Mouse (Mus musculus): ENCODE data around the gene Uba5.

Gene Uba5

DNA sequence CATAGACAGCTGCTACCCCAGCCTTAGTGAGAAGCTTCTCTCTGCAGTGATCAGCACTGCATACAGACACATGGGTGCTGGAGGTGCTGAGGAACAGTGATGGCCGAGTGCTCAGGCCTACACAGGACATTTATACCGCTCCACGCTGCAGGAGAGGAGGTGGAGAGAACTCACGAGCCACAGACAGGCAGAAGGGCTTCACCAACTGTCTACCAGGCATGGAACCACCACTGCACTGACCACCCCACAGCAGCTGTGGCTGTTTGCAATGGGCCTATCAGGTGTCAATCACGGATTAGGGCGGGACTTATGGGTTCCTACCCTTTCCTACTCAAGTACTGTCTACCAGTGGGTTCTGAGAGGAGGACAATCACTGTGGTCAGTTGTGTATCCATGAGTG, 11.9 kb downstream of the Uba5 start:
- DNase-seq: no peak

DNA sequence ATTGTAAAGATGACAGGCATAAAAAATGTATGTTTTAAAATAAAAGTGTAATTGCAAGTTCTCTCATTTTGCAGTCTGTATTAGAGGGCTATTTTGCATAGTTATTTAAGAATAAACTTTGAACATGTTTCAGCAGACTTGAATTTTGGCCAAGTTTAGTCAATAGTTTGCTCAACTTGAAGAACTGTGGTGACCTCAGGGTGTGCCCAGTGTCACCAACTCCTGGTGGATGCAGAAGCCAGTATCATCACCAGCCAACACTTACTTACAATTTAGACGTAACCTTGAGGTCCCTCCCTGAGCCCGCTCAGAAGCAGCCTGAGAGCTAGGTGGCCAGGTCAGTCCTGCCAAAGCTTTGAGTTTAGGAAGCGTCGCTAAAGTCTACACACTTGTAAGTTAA, 19.3 kb downstream of the Uba5 start:
- no peak for DNase-seq

DNA sequence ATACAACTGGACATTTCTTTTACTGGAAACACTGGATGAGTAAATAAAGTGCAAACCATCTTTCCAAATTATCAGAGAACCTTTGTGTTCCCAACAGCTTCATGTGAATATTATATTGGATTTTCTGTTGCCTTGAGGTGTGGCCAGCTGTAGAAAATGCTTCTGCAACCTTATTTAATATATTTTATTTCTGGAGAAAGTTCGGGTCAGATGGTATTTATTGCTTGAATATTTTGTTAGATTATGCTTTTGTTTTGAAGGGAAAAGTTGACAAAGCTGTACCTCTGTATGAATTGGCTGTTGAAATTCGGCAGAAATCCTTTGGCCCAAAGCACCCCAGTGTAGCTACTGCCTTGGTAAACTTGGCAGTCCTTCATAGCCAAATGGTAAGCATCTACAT, 22.6 kb downstream of the Uba5 start, which contains the start of gene Gm28305:
TSS of gene Gm28305 (plus strand) at position 301 of the 400 bp plus-strand sequence.
- no peak for DNase-seq

DNA sequence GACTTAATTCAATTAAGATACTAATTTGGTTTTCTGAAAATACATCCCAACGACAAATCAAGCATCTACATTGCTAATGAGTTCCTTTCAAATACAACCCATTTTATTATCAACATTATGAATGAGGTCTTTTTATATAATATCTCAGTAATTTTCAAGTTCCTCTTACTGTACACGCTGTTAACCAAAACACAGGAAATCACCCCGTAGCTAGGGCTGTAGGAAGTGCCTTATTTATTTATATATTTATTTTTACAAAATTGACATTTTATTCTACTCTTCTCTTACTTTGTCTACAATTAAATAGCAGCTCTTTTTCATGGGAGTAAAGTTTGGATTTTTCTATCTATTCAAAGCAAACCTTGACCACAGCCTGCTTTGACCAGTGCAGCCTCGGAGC, 23.2 kb downstream of the Uba5 start:
- no peak for DNase-seq

DNA sequence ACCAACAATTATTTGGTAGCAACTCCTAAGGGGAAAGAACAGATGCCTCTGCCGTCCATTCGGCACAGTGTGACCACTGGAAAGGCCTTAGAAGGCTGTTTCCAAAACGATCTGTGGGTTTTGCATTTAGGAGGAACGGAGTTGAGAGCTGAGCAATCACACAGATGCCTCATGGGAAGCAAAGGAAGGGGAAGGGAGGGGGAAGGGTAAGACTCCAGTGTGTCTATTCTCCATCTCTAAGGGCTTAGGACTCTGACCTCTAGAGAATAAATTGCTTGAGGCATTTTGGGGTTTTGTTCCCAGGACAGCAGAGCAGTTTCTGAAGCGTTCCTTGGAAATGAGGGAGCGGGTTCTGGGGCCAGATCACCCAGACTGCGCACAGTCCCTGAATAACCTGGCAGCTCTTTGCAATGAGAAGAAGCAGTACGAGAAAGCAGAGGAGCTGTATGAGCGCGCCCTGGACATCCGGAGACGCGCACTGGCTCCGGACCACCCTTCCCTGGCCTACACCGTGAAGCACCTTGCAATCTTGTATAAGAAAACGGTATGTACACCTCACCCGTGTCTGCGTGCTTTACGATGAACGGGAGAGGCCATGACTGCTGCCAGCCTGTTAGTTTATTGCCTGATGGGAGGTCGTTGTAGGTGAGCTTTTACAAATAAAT, 23.8 kb downstream of the Uba5 start:
- no peak for DNase-seq

DNA sequence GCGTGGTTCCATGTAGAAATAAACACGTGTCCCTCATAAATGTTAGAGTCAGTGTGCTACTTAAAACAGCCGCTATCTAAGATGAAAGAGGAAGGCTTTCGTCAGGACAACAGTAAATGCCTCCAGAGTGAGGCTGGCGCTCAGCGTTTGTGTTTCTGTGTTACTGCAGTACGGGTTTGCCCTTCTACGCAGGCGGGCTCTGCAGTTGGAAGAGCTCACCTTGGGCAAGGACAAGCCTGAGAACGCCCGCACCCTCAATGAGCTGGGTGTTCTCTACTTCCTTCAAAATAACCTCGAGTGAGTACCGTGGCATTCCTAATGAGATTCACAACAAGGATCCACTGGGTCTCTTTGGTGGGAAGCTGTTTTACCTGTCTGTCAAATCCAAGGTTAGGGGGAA, 24.7 kb downstream of the Uba5 start:
- no peak for DNase-seq

DNA sequence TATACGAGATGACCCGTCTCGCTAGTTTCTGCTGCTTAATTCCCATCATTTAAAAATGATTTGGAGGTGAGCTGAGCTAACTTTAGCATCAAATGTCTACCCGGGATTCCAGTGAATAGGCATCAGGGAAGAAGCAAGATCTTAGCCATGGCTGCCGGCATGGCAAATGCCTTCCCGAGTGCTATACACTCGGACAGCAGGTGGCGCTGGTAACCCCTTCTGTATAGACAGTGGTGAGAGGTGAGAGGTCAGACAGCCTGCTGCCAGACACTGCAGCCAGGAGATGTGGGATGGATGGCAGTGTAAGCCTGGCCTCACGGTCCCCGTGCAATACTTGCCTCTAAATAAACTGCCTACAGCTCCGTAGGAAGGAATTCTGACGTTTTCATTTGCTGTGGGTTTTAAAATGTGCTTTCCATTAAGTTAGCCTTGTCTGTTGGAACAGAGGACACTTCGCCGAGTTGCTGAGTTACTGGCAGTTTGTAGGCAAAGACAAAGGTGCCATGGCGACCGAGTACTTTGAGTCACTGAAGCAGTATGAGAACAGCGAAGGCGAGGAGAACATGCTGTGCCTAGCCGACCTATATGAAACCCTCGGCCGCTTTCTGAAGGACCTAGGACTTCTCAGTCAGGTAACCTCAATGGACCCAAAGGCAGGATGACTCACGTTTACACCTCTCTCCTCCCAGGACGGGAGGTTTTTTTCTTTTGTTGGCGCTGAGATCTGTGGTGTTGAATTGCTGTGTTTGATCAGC, 27.5 kb downstream of the Uba5 start:
- peak; percentile 80 for DNase-seq

DNA sequence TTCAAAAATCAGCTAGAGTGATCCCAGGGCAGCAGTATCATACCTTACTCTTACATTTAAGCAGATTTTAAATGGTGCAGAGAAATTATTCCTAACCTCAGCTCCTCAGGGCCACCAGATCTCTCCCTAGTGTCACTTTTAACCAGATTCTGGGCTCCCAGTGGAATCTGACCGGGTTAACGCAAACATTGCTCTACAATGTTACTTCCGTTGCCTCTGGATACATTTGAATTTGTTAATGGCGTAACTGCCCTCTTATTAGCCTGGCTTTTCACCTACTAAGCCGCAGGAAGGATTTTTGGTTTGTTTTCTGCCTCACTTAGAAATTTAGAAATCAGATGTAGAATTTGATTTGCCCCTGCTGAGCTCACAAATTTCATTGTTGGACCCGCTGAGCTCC, 28.2 kb downstream of the Uba5 start:
- DNase-seq: no peak

DNA sequence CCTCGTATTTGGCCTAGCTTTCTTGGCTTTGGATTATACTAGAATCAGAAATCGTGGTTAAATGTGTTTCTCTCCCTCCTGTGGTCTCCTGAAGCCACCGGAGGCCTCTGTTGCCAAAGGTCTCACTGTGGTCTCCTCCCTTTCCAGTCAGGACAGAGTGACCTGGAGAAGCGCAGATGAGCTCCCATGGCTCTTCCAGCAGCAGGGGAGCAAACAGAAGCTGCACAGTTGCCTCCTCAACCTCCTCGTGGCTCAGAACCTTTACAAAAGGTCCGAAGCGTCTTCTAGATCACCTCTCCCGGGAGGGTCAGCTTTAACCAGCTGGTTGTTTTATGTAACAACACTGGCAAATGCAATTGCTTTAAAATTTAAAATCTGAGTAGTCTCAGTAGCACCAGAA, 28.7 kb downstream of the Uba5 start:
- no peak for DNase-seq

DNA sequence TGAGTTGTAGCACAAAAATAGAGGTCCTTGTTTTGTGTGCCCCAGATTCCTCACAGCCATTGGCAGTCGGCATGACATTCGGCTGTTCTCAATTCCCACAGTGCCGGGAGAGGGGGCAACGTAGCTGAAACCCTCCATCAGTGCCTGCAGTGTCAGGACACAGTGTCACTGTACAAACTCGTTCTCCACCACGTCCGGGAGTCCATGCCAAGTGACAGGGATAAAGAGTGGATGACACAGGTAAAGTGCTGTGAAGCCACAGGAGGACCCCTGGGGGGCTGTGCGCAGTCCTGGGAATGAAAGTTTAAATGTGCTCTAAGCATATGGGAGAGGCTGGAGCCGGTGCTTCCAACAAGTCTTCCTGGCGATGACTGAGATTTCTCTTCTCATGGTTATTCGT, 33.1 kb downstream of the Uba5 start:
- no peak for DNase-seq

DNA sequence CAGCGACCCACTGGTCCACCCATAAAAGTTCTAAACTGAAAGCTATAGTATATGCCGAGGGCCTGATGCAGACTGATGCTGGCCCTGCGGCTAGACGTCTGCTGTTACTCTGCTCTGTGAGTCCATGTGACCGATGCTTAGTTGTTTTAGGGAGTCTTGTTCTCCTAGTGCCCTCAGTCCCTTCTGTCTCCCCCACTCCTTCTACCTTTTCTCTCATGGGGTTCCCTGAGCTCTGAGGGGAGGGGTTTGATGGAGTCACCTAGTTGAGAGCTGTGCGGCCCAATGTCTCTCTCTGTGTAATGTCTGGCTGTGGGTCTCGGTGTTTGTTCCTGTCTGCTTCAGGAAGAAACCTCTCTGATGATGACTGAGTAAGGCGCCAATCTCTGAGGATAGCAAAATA, 35.7 kb downstream of the Uba5 start:
- no peak for DNase-seq

DNA sequence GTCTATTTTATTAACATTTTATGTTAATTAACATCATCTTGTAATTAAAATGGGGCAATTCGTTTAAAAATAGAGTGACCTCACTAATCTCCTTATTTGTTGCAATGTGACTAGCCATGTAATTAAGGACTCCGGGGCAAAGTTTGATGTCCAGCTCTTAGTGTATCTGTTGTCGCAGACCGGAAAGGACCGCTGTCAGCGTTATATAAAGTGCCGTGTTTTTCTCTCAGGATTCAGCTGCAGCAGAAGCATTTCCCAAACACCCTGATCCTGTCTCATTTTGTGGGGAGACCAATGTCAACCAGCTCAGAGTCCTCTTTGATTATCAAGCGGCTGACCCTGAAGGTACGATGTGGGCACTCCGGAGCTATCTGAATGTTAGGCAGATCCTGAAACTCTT, 41.9 kb downstream of the Uba5 start:
- no peak for DNase-seq

DNA sequence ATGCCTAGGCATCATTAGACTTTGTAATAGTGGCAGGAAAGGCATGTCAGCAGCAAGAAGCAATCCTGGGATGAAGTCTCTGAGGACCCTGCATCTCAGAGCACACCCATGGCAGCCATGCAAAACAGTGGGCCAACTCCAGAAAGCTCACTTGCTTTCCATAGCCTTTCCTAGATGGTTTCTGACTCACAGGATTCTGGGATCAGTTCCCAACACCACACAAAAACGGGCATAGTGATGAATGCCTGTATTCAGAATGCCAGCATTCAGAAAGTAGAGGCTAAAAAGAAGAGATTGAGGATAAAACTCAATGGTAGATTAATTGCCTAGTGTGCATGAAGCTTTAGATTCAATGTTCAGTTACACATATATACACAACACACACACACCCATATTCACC, 48.4 kb downstream of the Uba5 start:
- no peak for DNase-seq

DNA sequence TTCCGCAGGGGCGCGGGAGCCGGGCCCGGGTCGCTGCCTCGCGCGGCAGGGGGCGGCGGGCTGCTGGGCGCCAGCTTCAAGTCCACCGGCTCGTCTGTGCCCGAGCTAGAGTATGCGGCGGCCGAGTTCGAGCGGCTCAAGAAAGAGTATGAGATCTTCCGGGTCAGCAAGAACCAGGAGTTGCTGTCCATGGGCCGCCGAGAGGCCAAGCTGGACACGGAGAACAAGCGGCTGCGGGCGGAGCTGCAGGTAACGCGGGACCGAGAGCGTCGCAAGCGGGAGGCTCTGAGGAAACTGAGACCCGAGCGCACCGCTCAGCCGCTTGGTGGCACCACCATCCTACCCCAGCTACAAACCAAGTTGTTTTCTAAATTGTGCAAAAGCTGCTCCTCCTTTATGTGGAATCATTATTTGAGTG, 60.0 kb downstream of the Uba5 start:
- peak; percentile 73 for DNase-seq

DNA sequence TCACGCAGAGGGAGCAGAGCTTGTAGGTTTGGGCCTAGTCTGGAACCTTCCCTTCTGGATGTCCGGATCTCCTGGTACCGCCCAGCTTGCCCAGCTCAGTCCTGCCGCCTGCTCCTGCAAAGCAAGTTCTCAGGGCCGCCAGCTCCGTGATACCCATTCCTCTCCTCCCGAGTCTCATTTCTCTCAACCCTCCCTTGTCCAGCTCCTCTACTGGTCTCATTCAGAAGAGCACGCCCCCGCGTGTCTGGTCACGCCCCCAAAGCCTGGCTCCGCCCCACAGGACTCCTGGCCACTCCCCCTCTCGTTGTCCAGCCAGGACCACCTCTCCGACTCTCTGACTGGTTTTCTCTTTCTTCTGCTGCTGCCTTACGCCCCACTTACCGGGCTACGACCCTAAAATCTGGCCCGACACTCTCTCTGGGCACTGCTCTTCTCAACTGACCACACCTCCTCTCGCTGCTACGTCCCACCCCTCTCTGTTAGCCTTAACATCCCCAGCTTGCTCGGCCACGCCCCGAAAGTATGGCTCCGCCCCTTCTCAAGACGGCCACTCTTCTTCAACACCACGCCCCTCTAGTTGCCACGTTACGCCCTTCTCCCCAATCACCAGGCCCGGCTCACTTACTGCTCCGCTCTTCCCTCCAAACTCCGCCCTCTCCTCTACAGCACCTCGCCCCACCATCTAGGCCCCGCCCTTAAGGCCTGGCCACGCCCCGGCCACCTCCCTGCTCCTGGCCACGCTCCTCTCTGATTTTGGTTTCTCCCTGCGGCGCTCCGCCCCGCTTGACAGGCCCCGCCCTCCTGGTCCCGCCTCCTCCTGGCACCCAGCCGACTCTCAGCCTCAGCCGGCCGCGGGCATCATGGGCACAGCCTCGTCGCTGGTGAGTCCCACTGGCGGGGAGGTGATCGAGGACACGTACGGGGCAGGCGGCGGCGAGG, 60.7 kb downstream of the Uba5 start, which contains the start of gene Nphp3:
TSS of gene Nphp3 (plus strand) at position 624 of the 939 bp plus-strand sequence.
- DNase-seq: peak; percentile 99

DNA sequence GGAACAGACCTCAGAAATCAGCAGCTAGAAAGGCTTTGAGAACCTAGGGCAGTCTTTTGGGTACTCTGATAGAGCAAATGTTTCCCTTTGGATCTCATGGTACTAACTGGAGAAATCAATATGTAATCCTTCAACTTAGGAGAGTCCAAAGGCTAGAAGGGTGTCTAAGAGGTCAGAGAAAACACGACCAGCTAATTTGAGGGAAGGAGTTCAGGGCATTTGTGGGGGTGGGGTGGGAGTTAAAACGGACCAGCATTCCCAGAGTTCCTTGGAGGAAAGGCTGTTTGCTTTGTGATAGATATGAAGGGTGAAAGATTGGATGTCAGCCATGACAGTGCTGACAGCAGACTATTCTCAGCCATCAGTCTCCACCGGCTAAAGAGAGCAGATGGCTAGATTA, 62.3 kb downstream of the Uba5 start:
- no peak for DNase-seq

Measured in right cerebral cortex, postnatal 4 days (tissue).